Mouse (Mus musculus) kidney, postnatal 25 days (tissue): ENCODE data around the gene Txndc11.

Experiments
- DNase-seq, 2 experiments: peaks; one replicate each; pipeline ENCODE4 v3.0.0; 2021; ENCODE audit warnings: mixed read lengths in 2 of 2

The Txndc11 gene

DNA sequence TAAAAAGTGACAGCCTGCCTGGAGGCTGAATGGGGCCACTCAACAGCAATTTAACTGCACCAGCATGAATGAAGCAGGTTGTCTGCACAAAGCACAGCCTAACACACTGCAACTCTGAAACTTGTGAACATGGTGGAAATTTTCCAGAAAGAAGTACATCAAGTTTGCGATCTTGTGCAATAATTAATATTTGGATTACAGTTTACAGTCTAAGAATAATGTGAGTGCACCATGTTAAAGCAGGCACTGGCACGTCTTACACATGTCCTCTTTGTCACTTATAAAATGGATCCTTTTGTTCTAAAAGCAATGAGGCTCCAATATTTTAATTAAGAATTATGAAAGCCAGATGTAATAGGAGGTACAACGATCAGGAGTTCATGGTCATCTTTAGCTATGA lies 37.1 kb downstream of the Txndc11 start:
- DNase-seq, result no peak

DNA sequence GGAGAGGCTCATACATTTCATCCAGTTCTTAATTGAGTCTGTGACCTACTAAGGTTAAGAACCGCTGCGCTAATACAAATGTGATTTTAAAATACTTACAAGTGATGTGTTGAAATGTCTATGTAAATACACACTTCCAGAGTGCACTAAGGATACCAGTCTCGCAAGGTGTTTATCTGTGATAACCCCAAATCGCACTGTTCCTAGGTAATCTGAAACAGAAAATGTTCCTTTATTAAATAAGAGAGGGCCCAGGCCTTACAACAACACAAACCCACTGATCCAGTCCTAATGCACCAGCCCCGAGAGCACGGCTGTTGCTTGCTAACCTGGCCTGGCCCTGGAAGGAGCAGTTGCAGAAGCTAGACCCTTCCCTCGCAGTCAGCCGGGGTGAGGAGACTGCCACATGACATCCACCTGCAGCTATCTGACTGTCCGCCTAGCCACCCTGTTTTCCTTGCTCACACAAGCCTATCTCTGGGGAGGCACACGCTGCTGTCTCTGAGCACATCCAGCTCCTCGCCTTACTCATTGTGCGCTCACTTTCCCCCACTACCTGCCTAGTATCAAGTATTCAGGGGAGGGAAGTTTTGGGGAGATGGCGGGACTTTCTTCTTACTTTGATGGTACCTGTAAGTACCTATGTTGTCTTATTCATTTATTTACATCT lies 40.6 kb downstream of the Txndc11 start:
- DNase-seq, result no peak

DNA sequence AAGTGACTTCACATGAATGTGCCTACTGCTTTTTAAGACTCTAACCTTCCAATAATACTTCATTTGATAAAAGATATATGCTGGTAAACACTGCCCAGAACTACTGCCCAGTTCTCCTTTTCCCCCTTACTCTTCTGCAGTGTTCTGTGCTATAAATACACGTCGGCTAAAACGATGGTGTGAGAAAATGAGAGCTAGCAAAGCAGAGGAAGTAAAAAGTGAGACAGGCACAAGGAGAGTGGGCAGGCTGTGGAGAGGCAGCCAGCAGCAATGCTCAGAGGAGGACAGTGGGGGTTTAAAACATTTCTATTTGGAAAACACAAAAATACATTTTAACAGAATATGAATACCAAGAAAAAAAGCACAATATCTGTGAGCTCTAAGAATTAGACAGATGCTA lies 41.9 kb downstream of the Txndc11 start:
- no peak for DNase-seq

DNA sequence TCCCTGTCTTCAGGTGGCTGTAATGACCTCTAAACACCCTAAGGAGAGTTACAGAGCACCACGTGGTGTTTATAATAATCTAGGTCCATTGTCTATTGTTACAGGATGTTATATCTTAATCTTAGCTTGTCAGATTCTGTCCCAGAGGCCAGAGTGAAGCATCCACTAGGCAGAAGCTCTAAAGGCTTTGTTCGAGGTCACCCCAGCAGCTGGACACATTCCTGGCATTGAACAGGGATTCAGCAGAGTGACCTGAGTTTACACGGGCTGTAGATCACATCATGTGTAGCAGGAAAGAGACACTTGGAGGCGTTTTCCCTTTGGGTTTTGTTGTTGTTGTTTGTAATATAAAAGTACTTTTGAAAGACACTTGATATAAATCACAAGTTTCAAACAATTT lies 42.4 kb downstream of the Txndc11 start:
- DNase-seq, result peak; percentile 51 to 81

DNA sequence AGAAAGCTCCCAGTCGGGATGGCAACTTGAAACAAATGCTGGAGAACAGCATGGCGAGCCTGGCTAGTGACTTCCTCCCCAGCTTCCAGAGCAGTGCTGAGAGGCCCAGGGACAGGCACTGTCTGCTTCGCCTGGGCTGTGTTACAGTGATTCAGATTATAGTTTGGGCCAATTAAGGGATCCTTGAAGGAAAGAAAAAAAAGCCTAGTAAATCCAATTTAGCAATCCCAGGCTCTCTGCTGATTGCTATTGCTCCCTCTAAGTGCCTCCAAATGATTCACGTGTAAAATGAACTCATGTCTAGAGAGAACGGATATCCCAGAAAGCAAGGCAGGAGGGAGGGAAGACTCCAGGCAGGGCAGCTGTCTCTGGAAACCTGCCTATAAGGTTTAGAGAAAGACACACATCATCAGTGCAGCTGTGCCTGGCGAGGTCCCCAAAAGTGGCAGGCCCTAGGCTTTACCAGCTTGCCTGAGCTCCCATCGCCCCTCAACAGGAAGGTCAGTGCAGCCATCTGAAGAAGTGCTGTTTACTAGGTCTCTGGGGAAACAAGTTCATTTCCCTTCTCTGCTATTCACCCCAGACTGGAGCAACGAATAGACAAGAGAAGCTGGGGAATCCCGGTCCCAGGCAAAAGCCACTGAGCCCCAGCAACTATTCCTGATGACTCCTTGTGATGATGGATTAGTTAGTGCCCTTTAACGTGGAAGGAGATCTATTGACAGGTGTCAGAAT lies 43.4 kb downstream of the Txndc11 start:
- peak in 1 of 2 experiments; percentile 32 for DNase-seq

DNA sequence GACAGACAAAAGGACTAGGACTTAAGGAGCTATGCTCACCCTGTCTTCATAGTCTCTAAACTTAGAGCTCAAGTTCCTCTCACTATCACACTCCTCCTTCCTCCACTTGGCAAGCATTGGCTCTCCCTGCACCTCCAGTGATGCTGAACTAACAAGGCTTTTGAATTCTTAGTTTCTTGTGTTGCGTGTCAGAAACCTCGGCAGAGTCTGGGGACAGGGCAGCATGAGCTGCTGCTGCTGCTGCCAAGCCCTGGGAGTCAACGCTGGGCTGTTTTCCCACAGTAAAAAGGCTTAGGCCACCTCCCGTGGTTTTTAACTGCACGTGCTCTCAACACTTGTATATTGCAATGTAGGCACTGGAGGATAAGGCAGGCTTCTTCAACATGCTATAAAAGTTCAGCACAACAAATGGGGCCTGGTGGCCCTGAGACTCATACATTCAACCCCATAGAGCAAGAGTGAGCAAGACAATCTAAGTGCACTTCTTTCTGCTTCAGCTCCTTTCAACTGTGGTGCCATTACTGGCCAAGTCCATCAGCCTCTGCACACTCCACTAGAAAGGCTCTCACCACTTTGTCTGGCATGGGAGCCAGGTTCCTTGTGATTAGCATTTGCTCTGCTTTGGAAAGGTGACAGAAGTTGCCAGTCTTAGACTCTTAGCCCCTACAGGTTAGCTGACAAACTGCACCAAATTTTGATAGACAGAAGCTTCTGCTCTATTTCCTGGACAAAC lies 47.4 kb downstream of the Txndc11 start:
- DNase-seq, result peak in 1 of 2 experiments; percentile 68

DNA sequence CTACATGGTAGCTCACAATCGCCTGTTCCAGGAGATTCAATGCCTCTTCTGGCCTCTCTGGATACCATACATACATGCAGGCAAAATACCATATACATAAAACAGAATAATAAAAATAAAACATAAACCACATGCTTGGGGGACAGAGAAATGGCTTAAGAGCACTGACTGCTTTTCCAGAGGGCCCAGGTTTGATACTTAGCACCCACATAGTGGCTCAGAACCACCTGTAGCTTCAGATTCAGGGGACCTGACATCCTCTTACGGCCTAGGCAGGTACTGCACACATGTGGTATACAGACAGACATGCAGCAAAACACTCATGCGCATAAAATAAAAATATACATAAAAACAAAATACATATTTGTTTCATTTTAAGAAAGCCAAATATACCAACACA lies 48.2 kb downstream of the Txndc11 start:
- peak in 1 of 2 experiments; percentile 9 for DNase-seq

DNA sequence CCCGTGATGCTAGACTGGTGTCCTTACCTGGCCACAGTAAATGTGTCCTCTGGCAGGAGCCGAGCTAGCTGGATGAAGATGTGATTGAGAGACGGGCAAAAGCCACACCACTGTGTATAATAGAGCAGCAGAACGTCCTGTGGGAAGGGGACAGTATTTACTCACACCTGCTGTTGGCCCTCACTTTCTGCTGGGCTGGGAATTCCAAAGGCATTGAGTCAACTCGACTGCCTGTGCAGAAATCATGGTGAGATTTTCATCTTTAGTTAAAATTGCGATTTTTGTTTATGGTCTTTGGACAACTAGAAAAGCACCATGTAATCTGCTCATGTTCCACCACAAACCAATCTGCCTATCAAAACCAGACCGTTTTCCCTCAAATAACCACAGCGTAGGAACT lies 50.3 kb downstream of the Txndc11 start:
- peak in 1 of 2 experiments; percentile 15 for DNase-seq

DNA sequence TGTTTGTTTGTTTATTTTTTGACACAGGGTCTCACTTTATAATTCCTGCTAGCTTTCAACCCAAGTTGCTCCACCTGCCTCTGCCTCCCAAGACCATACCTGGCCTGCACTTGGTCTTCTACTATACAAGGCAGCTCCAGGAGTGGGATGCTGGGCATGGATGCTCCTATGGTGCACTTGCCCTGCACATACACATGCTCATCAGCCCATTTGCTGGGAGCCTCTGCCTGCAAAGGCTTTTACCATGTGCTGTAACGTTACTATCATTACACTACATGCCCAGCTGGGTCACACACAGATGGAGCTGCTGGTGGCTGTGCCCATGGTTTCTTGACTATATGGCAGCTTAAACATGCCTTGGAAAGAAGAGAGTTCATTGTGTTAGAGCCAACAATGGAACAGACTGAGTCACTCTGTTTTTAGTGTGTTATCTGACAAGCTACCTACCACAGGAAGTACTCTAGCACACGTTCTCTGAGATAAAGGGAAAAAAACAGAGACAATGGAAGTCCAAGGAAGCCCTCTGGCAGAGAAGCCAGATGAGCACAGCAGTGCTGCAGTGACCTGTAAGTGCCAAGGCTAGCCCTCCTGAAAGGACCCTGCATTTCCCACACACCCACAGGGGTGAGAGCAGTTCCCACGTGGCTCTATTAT lies 56.1 kb downstream of the Txndc11 start:
- no peak for DNase-seq

DNA sequence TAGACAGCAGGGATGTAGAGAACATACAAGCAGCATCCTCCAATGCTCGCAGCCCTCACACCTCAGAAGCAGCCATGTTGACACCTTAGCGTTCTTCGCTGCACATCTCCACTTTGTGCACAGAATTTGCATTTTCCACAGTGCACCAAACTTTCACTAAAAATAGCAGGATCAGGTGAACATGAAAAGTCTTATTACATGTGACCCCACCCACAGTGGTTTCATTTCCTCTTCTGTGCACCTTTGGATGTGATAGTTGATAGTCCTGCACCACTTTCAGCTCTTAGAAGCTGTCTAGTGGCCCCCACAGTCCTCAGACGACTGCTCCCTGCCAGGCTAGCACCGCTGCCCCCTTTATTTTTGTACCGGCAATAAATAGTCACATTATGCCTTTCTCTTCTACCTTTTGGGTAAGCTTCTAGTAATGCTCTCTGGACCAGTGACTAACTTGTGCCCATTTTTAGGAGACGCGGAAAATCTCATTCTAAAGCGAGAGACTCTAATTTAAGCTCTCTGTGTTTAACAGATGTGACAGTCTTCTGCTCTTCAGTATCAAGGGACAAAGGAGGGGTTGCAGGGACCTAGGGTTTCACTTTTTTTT lies 56.7 kb downstream of the Txndc11 start:
- no peak for DNase-seq

DNA sequence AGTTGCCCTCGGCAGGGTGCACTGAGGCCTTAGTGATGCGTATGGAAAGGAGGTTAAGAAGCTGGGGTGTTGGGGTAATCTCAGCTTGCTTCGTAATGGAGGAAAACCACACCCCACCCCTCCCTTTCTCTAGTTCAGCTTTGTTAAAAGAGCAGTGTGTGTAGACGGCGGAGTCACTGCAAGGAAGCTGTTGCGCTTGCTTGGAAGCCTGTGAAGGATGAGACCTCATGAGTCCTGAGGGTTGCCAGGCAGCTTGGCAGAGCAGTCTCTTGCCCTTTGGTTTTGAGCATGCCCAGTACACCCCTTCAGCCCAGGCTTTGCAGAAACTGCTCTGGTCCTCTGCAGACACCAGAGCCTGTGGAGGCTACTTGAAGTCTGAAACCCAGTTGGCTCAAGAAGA lies 61.4 kb downstream of the Txndc11 start:
- DNase-seq, result peak; percentile 29 to 52

DNA sequence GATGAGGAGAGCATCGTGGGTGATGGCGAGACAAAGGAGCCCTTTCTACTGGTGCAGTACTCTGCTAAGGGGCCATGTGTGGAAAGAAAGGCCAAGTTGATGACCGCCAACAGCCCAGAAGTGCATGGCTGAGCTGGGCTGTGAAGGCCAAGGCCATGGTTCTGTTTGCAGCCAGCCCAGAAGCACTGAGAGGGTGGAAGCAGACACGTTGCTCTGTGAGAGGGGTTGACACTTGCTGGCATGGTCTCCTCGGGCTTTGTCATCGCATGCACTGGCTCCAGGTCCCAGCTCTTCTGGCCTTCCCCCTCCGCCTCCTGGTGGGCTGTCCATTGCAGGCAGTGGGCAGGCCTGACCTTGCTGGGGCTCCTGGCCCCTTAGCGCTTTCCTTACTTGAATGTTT lies 62.0 kb downstream of the Txndc11 start:
- no peak for DNase-seq

DNA sequence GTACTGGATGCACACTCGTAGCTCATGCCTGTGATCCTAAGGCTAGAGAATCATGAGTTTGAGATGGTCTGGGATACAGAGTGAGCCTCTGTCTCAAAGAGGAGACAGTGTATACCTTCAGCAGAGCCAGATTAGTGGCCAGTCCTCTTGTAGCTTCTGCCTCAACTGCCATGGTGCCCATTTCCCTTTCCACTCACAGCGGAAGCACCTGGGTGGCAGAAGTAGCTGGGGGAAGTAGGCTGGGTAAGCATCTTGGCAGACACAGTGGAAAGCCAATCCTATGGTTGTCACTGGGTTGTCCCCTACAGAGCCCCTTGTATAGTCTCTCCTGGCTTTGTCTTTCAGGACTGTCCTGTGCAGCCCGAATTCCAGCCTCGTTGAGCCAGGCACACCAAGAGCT lies 62.6 kb downstream of the Txndc11 start:
- no peak for DNase-seq

DNA sequence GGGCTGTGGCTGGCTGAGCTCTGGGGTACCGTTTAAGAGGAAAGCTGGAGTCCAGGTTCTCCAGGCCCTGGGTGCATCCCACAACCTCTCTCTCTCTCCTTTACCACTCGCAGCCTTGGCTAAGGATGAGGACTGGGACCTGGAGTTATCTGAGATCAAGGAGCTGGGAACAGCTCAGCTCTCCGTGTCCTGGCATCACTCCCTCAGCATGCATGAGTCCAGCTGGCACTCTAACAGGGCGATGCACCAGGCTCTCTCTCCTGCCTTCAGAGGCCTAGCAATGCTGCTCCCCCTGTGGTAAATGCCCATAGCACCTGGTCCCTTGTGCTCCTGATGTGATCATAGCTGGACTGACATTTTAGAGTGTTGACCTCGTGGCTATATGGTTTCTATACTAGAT lies 63.3 kb downstream of the Txndc11 start:
- peak; percentile 42 to 56 for DNase-seq

DNA sequence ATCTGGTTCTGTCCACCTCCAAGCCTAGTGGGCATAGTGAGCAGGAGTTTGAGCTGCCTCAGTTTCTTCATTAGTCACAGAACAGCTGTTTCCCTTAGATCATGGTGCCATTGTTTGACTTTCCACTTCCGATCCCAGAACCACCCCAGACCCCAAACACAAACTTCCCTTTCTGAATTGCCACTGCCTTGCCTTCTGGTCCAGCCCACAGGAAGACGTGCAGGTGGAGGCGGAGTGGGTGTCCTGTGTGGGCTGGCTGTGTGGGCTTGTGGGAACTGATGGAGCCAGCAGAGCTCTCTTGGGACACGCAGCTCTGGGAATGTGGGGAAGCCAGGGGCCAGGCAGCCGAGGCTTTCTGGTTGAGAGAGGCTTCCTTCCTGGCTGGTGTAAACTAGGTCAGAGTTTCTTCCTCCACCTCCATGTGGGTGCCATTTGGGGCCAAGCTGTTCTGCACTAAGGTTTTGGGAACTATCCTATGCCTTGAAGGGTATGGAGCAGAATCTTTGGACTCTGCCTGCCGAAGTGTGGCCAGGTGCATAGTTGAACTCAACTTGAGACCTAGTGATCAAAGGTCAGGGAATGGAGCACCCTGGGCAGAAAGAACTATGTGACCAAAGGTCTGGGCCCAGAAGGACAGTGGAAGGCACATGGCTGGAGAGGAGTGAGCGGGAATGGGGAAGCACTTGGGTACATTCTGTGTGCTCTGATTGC lies 64.6 kb downstream of the Txndc11 start:
- DNase-seq, result peak; percentile 65 to 88

DNA sequence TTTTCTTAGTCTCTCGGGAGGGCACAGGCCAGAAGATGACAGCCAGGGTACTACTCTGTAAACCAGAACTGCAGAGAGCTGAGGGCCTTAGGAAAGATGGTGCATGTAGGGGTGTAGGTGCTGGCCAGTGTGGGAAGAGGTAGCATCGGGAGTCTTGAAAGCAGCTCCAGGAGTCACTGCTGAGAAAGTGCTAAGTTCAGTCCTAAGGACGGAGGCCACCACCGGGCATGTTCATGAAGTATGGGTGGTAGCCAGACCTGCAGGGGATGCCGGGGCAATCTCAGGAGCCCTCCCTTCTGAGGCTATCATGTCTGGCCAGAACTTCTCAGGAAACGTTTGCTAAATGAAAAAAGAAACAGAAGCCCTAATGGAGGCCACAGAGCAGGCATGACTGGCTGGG lies 65.2 kb downstream of the Txndc11 start:
- DNase-seq, result peak in 1 of 2 experiments; percentile 52

DNA sequence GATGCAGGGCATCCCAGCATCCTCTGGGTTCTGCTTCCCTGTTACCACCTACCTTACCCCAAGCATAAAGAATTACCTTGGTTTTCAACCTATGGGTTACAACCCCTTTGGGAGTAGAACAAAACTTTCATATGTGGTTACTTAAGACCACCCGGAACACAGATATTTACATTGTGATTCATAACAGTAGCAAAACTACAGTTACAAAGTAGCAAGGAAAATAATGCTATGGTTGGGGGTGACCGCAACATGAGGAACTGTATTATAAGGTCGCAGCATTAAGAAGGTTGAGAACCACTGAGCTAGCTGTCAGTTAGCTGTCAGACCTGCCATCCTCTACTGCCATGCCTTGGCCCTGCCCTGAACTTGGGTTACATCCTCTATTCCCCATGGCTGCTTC lies 65.8 kb downstream of the Txndc11 start:
- no peak for DNase-seq

DNA sequence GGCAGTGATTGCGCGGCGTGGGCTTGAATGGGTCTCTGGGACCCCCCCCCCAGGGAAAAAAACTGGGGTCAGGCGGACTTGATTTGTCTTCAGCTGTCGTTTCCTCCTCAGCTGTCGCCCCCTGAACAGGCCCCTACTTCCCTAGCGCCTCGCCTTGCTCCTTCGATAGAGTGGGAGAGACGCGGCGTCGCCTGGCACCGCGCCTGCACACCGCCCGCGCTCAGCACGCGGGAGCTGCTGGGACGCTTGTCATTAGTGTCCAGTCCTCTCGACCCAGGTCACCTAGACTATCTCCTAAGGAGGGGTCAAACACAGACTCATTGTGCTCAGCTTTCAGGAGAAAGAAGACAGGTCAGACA lies 67.6 kb downstream of the Txndc11 start:
- DNase-seq, result peak; percentile 56 to 74

DNA sequence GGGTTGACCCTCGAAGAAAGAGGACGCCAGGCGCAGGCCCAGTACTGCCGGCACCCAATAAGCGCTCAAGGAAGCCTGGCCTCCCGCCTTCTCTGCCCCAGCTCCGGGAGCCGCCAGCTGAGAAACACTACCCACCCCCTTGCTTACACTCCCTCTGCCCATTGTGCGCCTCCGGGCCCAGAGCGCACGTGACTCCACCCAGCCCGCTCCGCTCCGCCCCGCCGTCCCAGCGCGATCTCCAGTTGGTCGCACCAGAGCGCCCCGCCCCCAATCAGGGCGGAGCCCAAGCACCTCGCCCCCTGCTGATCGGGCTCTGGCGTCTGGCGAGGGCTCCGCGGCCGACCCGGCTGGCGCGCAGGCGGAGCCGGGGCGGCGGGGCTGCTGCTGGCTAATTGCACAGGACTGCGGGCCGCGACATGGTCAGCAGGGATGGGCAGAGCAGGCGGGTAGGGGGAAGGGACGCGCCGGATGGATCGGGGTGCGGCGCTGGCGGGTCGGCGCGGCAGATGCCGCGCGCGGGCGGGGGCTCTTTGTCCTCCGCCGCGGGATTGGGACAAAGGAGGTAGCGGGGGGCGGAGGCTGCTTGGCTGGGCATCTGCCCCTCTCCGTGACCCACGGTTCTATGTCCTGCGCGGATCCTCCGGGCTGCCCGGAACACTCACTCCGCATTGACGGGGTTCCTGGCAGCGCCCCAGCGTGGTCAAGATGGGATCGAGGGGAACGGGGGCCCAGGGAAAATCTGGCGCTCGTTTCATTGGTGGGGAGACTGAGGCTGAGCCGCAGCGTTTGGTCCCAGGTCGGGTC lies 68.2 kb downstream of the Txndc11 start, which contains the start of gene Litaf:
TSS of gene Litaf (minus strand) at position 129 of the 804 bp plus-strand sequence.
- peak; percentile 98 to 100 for DNase-seq

DNA sequence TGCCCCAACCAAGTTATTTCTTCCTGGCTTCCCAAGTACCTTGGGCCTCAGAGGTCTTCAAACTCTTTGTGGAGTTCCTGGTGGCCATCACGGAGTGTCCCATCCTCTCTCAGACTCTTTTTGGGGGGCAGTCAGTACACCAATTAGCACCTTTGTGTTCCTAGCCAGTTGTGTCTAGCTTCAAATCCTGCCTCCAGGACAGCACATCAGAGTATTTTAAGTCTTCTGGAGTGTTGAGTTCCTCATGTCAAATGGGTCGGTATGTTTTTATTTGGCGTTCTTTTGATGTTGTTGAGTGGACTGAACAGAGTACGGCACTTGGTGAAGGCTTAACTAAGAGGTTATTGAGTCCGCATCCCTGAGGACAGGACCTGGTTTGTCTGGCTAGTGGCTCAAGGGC lies 69.0 kb downstream of the Txndc11 start:
- no peak for DNase-seq

DNA sequence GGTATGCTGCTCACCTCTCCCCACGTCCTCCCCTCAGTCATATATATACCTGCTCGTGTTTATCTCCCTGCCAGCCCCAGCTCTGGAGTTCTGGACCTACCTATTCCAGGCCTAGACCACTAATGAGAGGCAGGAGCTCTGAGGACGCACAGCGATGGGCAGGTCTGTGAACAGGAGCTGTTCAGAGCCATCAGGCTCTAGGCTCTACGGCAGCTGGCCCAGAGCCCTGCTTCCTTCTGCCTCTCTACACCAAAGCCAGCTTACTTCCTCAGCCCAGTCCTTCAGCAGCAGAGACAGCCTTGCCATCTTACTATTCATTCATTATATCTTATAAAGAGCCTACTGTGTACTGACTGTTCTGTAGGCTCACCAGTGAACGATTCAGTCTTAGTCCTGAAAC lies 69.7 kb downstream of the Txndc11 start:
- no peak for DNase-seq
